Mouse (Mus musculus): ENCODE measurements at regions not wholly inside any gene's neighbourhood (a gene's known extent, or its start where the extent isn't known, plus 50 kb on each side); places are given as distances from the start of the nearest gene placed in this dataset.

DNA sequence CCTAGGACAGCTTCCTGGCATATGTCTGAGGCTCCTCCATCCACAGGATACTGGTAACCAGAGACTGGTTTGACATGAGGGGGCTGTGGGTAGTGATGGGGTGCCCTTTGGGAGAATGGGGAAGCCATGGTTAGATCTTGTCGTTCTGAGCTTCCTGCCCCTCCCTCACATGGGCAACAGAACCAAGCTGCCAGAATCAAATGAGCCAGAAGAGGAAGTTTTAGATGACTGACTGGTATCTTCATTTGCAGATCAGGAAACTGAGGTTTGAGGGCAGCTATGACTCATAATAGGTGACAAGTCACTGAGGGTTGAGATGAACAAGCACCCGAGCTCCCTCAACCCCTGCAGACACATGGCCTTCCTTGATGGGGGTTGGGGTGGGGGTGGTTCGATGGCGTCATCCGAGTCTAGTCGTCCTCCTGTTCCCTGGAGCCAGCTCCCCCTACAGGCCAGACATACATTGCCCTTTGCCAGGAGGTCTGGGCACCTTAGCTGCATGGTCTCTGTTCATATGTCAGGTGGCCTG, 204.7 kb downstream of the Uaca start:
- TF ChIP-seq CHD2 (IDR thresholded peaks at IDR 0.05; ENCODE audit: low read depth, low read length) (no peak), ZNF384 (IDR thresholded peaks at IDR 0.05; ENCODE audit: low read depth, low read length) (no peak), ZC3H11A (IDR thresholded peaks at IDR 0.05; ENCODE audit: borderline replicate concordance, low read depth, low read length) (no peak)

All from ES-E14 (cell line).